Mouse (Mus musculus): ENCODE measurements around the gene Rhox9. TPM values are rescaled to one million over a fixed set of nuclear protein-coding genes. Genes with fewer than 3 reads are reported as not detected.
"Not testable (repeated sequence)": the region's sequence is repeated elsewhere in the genome, so short reads cannot be mapped to it uniquely, and the experiment has no call there.

The Rhox9 gene
- polyA plus RNA-seq (2015; fragmentation: Nextera tagmentation; extraction: Ambion mirVana) = not detected in 2 replicates

- H3K36me3 ChIP-seq (ENCODE audit: control insufficient read depth, insufficient read depth, low read length); H3K27ac ChIP-seq (ENCODE audit: low read length); H3K9me3 ChIP-seq (ENCODE audit: control insufficient read depth, low read length); H3K27me3 ChIP-seq (replicated peaks; ENCODE audit: control insufficient read depth, insufficient read depth, low read length); H3K4me3 ChIP-seq (ENCODE audit: low read length); H3K9ac ChIP-seq (ENCODE audit: low read depth, low read length); H3K4me2 ChIP-seq (ENCODE audit: low read depth, low read length); H3K4me1 ChIP-seq (ENCODE audit: control insufficient read depth, insufficient read depth, low read length); ATAC-seq: not testable (repeated sequence)
- WGBS = 92% methylated on average over 9 of the region's 18 CpGs
These were observed at the start of gene Rhox9 for GRCm38 (mm10) chrX:37901670-37902069. TSS of gene Rhox9 (minus strand) at chrX:37901770.

- Histone ChIP-seq H3K4me3 (ENCODE audit: low read length) (no peak overlapping the region), H3K36me3 (ENCODE audit: control insufficient read depth, insufficient read depth, low read length) (no peaks in the 10 kb centered on the region), H3K4me2 (ENCODE audit: low read depth, low read length) (no peak overlapping the region), H3K9ac (ENCODE audit: low read depth, low read length) (no peak overlapping the region), H3K4me1 (ENCODE audit: control insufficient read depth, insufficient read depth, low read length) (no peaks in the 10 kb centered on the region), H3K9me3 (ENCODE audit: control insufficient read depth, low read length) (no peaks in the 10 kb centered on the region), H3K27ac (ENCODE audit: low read length) (no peak overlapping the region), H3K27me3 (replicated peaks; ENCODE audit: control insufficient read depth, insufficient read depth, low read length) (no peaks in the 10 kb centered on the region)
- WGBS = 74% methylated on average over 4 of the region's 4 CpGs
- ATAC-seq = no peak
These were observed 14.7 kb upstream of the Rhox9 start for GRCm38 (mm10) chrX:37916311-37916710.

GRCm38 (mm10) chrX:37908581-37908980, 7.0 kb upstream of the Rhox9 start:
- no peak for ATAC-seq
- WGBS = 47% methylated on average over 7 of the region's 7 CpGs
- no peaks in the 10 kb centered on the region for H3K9me3 ChIP-seq (ENCODE audit: control insufficient read depth, low read length)
- H3K9ac ChIP-seq (ENCODE audit: low read depth, low read length) = no peak overlapping the region
- no peak overlapping the region for H3K4me3 ChIP-seq (ENCODE audit: low read length)
- no peak overlapping the region for H3K27ac ChIP-seq (ENCODE audit: low read length)
- H3K27me3 ChIP-seq (replicated peaks; ENCODE audit: control insufficient read depth, insufficient read depth, low read length) = no peaks in the 10 kb centered on the region
- no peak overlapping the region for H3K4me2 ChIP-seq (ENCODE audit: low read depth, low read length)
- H3K4me1 ChIP-seq (ENCODE audit: control insufficient read depth, insufficient read depth, low read length) = no peaks in the 10 kb centered on the region
- H3K36me3 ChIP-seq (ENCODE audit: control insufficient read depth, insufficient read depth, low read length) = no peaks in the 10 kb centered on the region

- no peaks in the 10 kb centered on the region for H3K9me3 ChIP-seq (ENCODE audit: control insufficient read depth, low read length)
- H3K27ac ChIP-seq (ENCODE audit: low read length) = no peak overlapping the region
- 75% methylated on average over 5 of the region's 5 CpGs for WGBS
- no peaks in the 10 kb centered on the region for H3K27me3 ChIP-seq (replicated peaks; ENCODE audit: control insufficient read depth, insufficient read depth, low read length)
- H3K9ac ChIP-seq (ENCODE audit: low read depth, low read length) = no peak overlapping the region
- H3K4me1 ChIP-seq (ENCODE audit: control insufficient read depth, insufficient read depth, low read length) = no peaks in the 10 kb centered on the region
- no peaks in the 10 kb centered on the region for H3K36me3 ChIP-seq (ENCODE audit: control insufficient read depth, insufficient read depth, low read length)
- H3K4me3 ChIP-seq (ENCODE audit: low read length) = no peak overlapping the region
- no peak overlapping the region for H3K4me2 ChIP-seq (ENCODE audit: low read depth, low read length)
- ATAC-seq = no peak
These were observed 2.2 kb upstream of the Rhox9 start for GRCm38 (mm10) chrX:37903727-37904126.

GRCm38 (mm10) chrX:37897132-37897531, 4.4 kb downstream of the Rhox9 start, which contains the start of gene Rhox7b:
TSS of gene Rhox7b (minus strand) at chrX:37897232.
- not testable (repeated sequence) for ATAC-seq; H3K4me2 ChIP-seq (ENCODE audit: low read depth, low read length); H3K4me3 ChIP-seq (ENCODE audit: low read length); H3K9ac ChIP-seq (ENCODE audit: low read depth, low read length); H3K27ac ChIP-seq (ENCODE audit: low read length); H3K36me3 ChIP-seq (ENCODE audit: control insufficient read depth, insufficient read depth, low read length); H3K4me1 ChIP-seq (ENCODE audit: control insufficient read depth, insufficient read depth, low read length); H3K27me3 ChIP-seq (replicated peaks; ENCODE audit: control insufficient read depth, insufficient read depth, low read length); H3K9me3 ChIP-seq (ENCODE audit: control insufficient read depth, low read length)
- 80% methylated on average over 8 of the region's 9 CpGs for WGBS

GRCm38 (mm10) chrX:37878844-37879243, 22.7 kb downstream of the Rhox9 start, which contains the start of gene Rhox8:
TSS of gene Rhox8 (minus strand) at chrX:37878944.
- no peak within 1 kb of the TSS for H3K9ac ChIP-seq (ENCODE audit: low read depth, low read length)
- no peaks in the 10 kb centered on the region for H3K9me3 ChIP-seq (ENCODE audit: control insufficient read depth, low read length)
- H3K36me3 ChIP-seq (ENCODE audit: control insufficient read depth, insufficient read depth, low read length) = no peaks in the 10 kb centered on the region
- no peak within 1 kb of the TSS for H3K4me2 ChIP-seq (ENCODE audit: low read depth, low read length)
- ATAC-seq = no peak
- no peaks in the 10 kb centered on the region for H3K27me3 ChIP-seq (replicated peaks; ENCODE audit: control insufficient read depth, insufficient read depth, low read length)
- H3K4me3 ChIP-seq (ENCODE audit: low read length) = no peak within 1 kb of the TSS
- H3K27ac ChIP-seq (ENCODE audit: low read length) = no peak within 1 kb of the TSS
- H3K4me1 ChIP-seq (ENCODE audit: control insufficient read depth, insufficient read depth, low read length) = no peaks in the 10 kb centered on the region
- WGBS = 71% methylated on average over 4 of the region's 4 CpGs

- 94% methylated on average over 2 of the region's 2 CpGs for WGBS
- Histone ChIP-seq H3K27me3 (replicated peaks; ENCODE audit: control insufficient read depth, insufficient read depth, low read length) (no peaks in the 10 kb centered on the region), H3K36me3 (ENCODE audit: control insufficient read depth, insufficient read depth, low read length) (no peaks in the 10 kb centered on the region)
These were observed 29.9 kb downstream of the Rhox9 start for GRCm38 (mm10) chrX:37871641-37872040.

More at GRCm38 (mm10) chrX:37871641-37872040, 29.9 kb downstream of the Rhox9 start:
- no peak overlapping the region for H3K9ac ChIP-seq (ENCODE audit: low read depth, low read length)
- no peak for ATAC-seq
- H3K9me3 ChIP-seq (ENCODE audit: control insufficient read depth, low read length) = no peaks in the 10 kb centered on the region
- no peaks in the 10 kb centered on the region for H3K4me1 ChIP-seq (ENCODE audit: control insufficient read depth, insufficient read depth, low read length)
- H3K4me3 ChIP-seq (ENCODE audit: low read length) = no peak overlapping the region
- H3K4me2 ChIP-seq (ENCODE audit: low read depth, low read length) = no peak overlapping the region
- H3K27ac ChIP-seq (ENCODE audit: low read length) = no peak overlapping the region

Other genes with a start within 250 kb of the Rhox9 start
- not detected in 2 replicates for gene Rhox3h, start 233.0 kb downstream of the Rhox9 start, polyA plus RNA-seq (2015; fragmentation: Nextera tagmentation; extraction: Ambion mirVana)
- gene Rhox2h, start 228.5 kb downstream of the Rhox9 start, polyA plus RNA-seq (2015; fragmentation: Nextera tagmentation; extraction: Ambion mirVana) = not detected in 2 replicates
- gene Rhox5, start 96.9 kb downstream of the Rhox9 start, polyA plus RNA-seq (2015; fragmentation: Nextera tagmentation; extraction: Ambion mirVana) = 2.2 and 3.3 TPM in 2 replicates
- not detected in 2 replicates for gene Rhox6, start 74.9 kb downstream of the Rhox9 start, polyA plus RNA-seq (2015; fragmentation: Nextera tagmentation; extraction: Ambion mirVana)
- gene Rhox7a, start 70.1 kb downstream of the Rhox9 start, polyA plus RNA-seq (2015; fragmentation: Nextera tagmentation; extraction: Ambion mirVana) = not detected in 2 replicates
- gene Rhox8, start 22.8 kb downstream of the Rhox9 start, polyA plus RNA-seq (2015; fragmentation: Nextera tagmentation; extraction: Ambion mirVana) = not detected in 2 replicates
- gene Rhox7b, start 4.5 kb downstream of the Rhox9 start, polyA plus RNA-seq (2015; fragmentation: Nextera tagmentation; extraction: Ambion mirVana) = not detected in 2 replicates
- not detected in 2 replicates for gene Btg1-ps1, start 117.0 kb upstream of the Rhox9 start, polyA plus RNA-seq (2015; fragmentation: Nextera tagmentation; extraction: Ambion mirVana)
- not detected in 2 replicates for gene Btg1-ps2, start 141.3 kb upstream of the Rhox9 start, polyA plus RNA-seq (2015; fragmentation: Nextera tagmentation; extraction: Ambion mirVana)
- gene Rhox10, start 164.7 kb upstream of the Rhox9 start, polyA plus RNA-seq (2015; fragmentation: Nextera tagmentation; extraction: Ambion mirVana) = not detected in 2 replicates
- not detected in 2 replicates for gene Rhox11, start 183.4 kb upstream of the Rhox9 start, polyA plus RNA-seq (2015; fragmentation: Nextera tagmentation; extraction: Ambion mirVana)
- gene Rhox12, start 209.1 kb upstream of the Rhox9 start, polyA plus RNA-seq (2015; fragmentation: Nextera tagmentation; extraction: Ambion mirVana) = not detected in 2 replicates
- not detected in 2 replicates for gene Rhox13, start 219.4 kb upstream of the Rhox9 start, polyA plus RNA-seq (2015; fragmentation: Nextera tagmentation; extraction: Ambion mirVana)